Mouse (Mus musculus) MEL (cell line): Measurements from ENCODE around the gene Krtap28-13. TPM values are rescaled to one million over a fixed set of nuclear protein-coding genes. Genes with fewer than 3 reads are reported as not detected.

Experiments
- DNase-seq: peaks from one replicate; pipeline ENCODE4 v3.0.0; 2011; ENCODE audit warnings: low read depth, low spot score
- H3K27ac ChIP-seq: 2 replicates; pipeline ENCODE4 v1.5.1; 2012; ENCODE audit warnings: low read depth, mild to moderate bottlenecking, control low read depth, low read length, moderate library complexity; ENCODE audit not compliant: control insufficient read depth
- H3K27me3 ChIP-seq, 2 experiments: fragments of 150-350 bp in 1 of 2; sonication (generic) in 1 of 2; 2 replicates each; pipeline ENCODE4 v1.6.1; 2012; ENCODE audit warnings: low read length in 2 of 2, mild to moderate bottlenecking in 2 of 2, improper control_type of control experiment in 1 of 2, moderate library complexity in 1 of 2; ENCODE audit not compliant: insufficient read depth in 2 of 2, control insufficient read depth in 1 of 2
- H3K36me3 ChIP-seq, 2 experiments: 2 replicates each; pipeline ENCODE4 v1.6.1; 2012 to 2014; ENCODE audit warnings: low read length in 2 of 2, improper control_type of control experiment in 1 of 2, inconsistent platforms in 1 of 2, mild to moderate bottlenecking in 1 of 2; ENCODE audit not compliant: insufficient read depth in 2 of 2, control insufficient read depth in 1 of 2
- H3K4me1 ChIP-seq, 2 experiments: fragments of 150-350 bp in 1 of 2; sonication (generic) in 1 of 2; 2 replicates each; pipeline ENCODE4 v1.6.1; 2012; ENCODE audit warnings: low read length in 2 of 2, improper control_type of control experiment in 1 of 2, mild to moderate bottlenecking in 1 of 2; ENCODE audit not compliant: insufficient read depth in 2 of 2, control insufficient read depth in 1 of 2
- H3K4me3 ChIP-seq, 2 experiments: fragments of 150-350 bp in 1 of 2; sonication (generic) in 1 of 2; 2 replicates each; pipeline ENCODE4 v1.5.1; 2012; ENCODE audit warnings: low read depth in 2 of 2, low read length in 2 of 2, mild to moderate bottlenecking in 2 of 2, moderate library complexity in 2 of 2, control low read depth in 1 of 2, improper control_type of control experiment in 1 of 2; ENCODE audit not compliant: control insufficient read depth in 1 of 2, insufficient read depth in 1 of 2
- H3K79me2 ChIP-seq: 2 replicates; pipeline ENCODE4 v1.6.1; 2012; ENCODE audit warnings: mild to moderate bottlenecking, low read length, moderate library complexity; ENCODE audit not compliant: control insufficient read depth, poor library complexity, insufficient read depth
- H3K9ac ChIP-seq: 2 replicates; pipeline ENCODE4 v1.6.1; 2012; ENCODE audit warnings: low read depth, mild to moderate bottlenecking, control low read depth, low read length, moderate library complexity; ENCODE audit not compliant: control insufficient read depth, poor library complexity, severe bottlenecking
- H3K9me3 ChIP-seq: fragments of 150-350 bp; sonication (generic); replicated peaks from 2 replicates; pipeline ENCODE4 v1.6.1; 2012; ENCODE audit warnings: mild to moderate bottlenecking, low read length, improper control_type of control experiment, moderate library complexity; ENCODE audit not compliant: insufficient read depth
- CHD1 ChIP-seq: IDR thresholded peaks from 2 replicates; pipeline ENCODE4 v1.6.1; 2012; ENCODE audit warnings: low read depth, mild to moderate bottlenecking, inconsistent platforms, low read length, improper control_type of control experiment
- EP300 ChIP-seq, 2 experiments: IDR thresholded peaks; 2 replicates each; pipeline ENCODE4 v1.6.1; 2011; ENCODE audit warnings: improper control_type of control experiment in 2 of 2, low read length in 2 of 2, low read depth in 1 of 2, mild to moderate bottlenecking in 1 of 2
- ETS1 ChIP-seq: IDR thresholded peaks from 2 replicates; pipeline ENCODE4 v1.6.1; 2012; ENCODE audit warnings: low read depth, mild to moderate bottlenecking, inconsistent platforms, low read length, improper control_type of control experiment, moderate library complexity
- GABPA ChIP-seq: IDR thresholded peaks from 2 replicates; pipeline ENCODE4 v1.6.1; 2012; ENCODE audit warnings: low read depth, mild to moderate bottlenecking, inconsistent platforms, low read length, improper control_type of control experiment, moderate library complexity
- GATA1 ChIP-seq: IDR thresholded peaks from 2 replicates; pipeline ENCODE4 v1.6.1; 2011; ENCODE audit warnings: low read depth, low read length, improper control_type of control experiment
- JUND ChIP-seq: IDR thresholded peaks from 2 replicates; pipeline ENCODE4 v1.6.1; 2011; ENCODE audit warnings: low read depth, mild to moderate bottlenecking, improper control_type of control experiment, low read length
- KAT2A ChIP-seq: conservative IDR thresholded peaks from 2 replicates; pipeline ENCODE4 v1.6.1; 2012; ENCODE audit warnings: low read depth, low read length, improper control_type of control experiment, inconsistent platforms
- MAFK ChIP-seq: IDR thresholded peaks from 2 replicates; pipeline ENCODE4 v1.6.1; 2011; ENCODE audit warnings: low read depth, mild to moderate bottlenecking, low read length, improper control_type of control experiment, borderline replicate concordance
- MAZ ChIP-seq: IDR thresholded peaks from 2 replicates; pipeline ENCODE4 v1.6.1; 2012; ENCODE audit warnings: low read depth, mild to moderate bottlenecking, inconsistent platforms, low read length, improper control_type of control experiment
- POLR2A ChIP-seq, 2 experiments: IDR thresholded peaks; 2 replicates each; pipeline ENCODE4 v1.6.1; 2011 to 2012; ENCODE audit warnings: low read length in 2 of 2, mild to moderate bottlenecking in 2 of 2, control low read depth in 1 of 2, improper control_type of control experiment in 1 of 2, low read depth in 1 of 2, moderate library complexity in 1 of 2; ENCODE audit not compliant: control insufficient read depth in 1 of 2, insufficient read depth in 1 of 2, poor library complexity in 1 of 2
- POLR2AphosphoS5 ChIP-seq: IDR thresholded peaks from 2 replicates; pipeline ENCODE4 v1.6.1; 2012; ENCODE audit warnings: low read depth, borderline replicate concordance, mild to moderate bottlenecking, inconsistent platforms, low read length, moderate library complexity, mixed read lengths
- RAD21 ChIP-seq: IDR thresholded peaks from 2 replicates; pipeline ENCODE4 v1.6.1; 2011; ENCODE audit warnings: mild to moderate bottlenecking, low read depth, low read length, improper control_type of control experiment
- RCOR1 ChIP-seq: IDR thresholded peaks from 2 replicates; pipeline ENCODE4 v1.6.1; 2012; ENCODE audit warnings: low read depth, mild to moderate bottlenecking, inconsistent platforms, low read length, improper control_type of control experiment
- TAL1 ChIP-seq: IDR thresholded peaks from 2 replicates; pipeline ENCODE4 v1.6.1; 2012; ENCODE audit warnings: mild to moderate bottlenecking, inconsistent platforms, low read length, moderate library complexity, mixed read lengths
- TBP ChIP-seq: IDR thresholded peaks from 2 replicates; pipeline ENCODE4 v1.8.0; 2011; ENCODE audit warnings: low read depth, low read length, improper control_type of control experiment
- USF1 ChIP-seq: IDR thresholded peaks from 2 replicates; pipeline ENCODE4 v1.6.1; 2014; ENCODE audit warnings: low read depth, mild to moderate bottlenecking, inconsistent platforms, low read length, improper control_type of control experiment, moderate library complexity
- ZKSCAN1 ChIP-seq: IDR thresholded peaks from 2 replicates; pipeline ENCODE4 v1.6.1; 2012; ENCODE audit warnings: low read depth, mild to moderate bottlenecking, inconsistent platforms, low read length, improper control_type of control experiment, moderate library complexity
- polyA plus RNA-seq, 2 experiments: library from polyadenylated mRNA; stranded (reverse) in 1 of 2; unstranded in 1 of 2; fragments of >175 nt in 1 of 2; fragments of >200 nt in 1 of 2; gene quantifications; 2 replicates each; pipeline versions ENCODE4 v1.2.1 to v1.2.4; 2012; ENCODE audit warnings: low replicate concordance in 2 of 2, low read depth in 1 of 2; ENCODE audit not compliant: insufficient read length in 2 of 2, insufficient read depth in 1 of 2, missing spikeins in 1 of 2
- total RNA-seq: library from RNA; depleted of rRNA; stranded (reverse); fragments of 300-350 nt; gene quantifications from 2 replicates; pipeline ENCODE4 v1.2.3, GENCODE M21; 2012

Gene Krtap28-13
- total and polyA plus RNA-seq, 3 experiments = not detected

GRCm38 (mm10) chr1:83032508-83032907 is 28.2 kb upstream of the Krtap28-13 start:
- Histone ChIP-seq H3K4me3 (no peak overlapping the region), H3K27ac (no peak overlapping the region), H3K9ac (no peak overlapping the region), H3K79me2 (no peaks in the 10 kb centered on the region), H3K36me3 (no peaks in the 10 kb centered on the region), H3K9me3 (no peaks in the 10 kb centered on the region), H3K27me3 (no peaks in the 10 kb centered on the region), H3K4me1 (no peaks in the 10 kb centered on the region)
- no peak for TF ChIP-seq MAFK
- TF ChIP-seq ETS1 = no peak
- no peak for TF ChIP-seq POLR2A (IDR thresholded peaks at IDR 0.05; ENCODE audit: control insufficient read depth in 1 of 2, insufficient read depth in 1 of 2, low read depth in 1 of 2, low read length in 2 of 2, poor library complexity in 1 of 2)
- no peak for TF ChIP-seq TBP
- no peak for TF ChIP-seq POLR2AphosphoS5
- DNase-seq = no peak

GRCm38 (mm10) chr1:83034509-83034908 is 26.2 kb upstream of the Krtap28-13 start:
- DNase-seq = no peak
- no peak overlapping the region for H3K27ac ChIP-seq
- H3K27me3 ChIP-seq = no peaks in the 10 kb centered on the region
- H3K4me3 ChIP-seq = no peak overlapping the region
- H3K9me3 ChIP-seq = no peaks in the 10 kb centered on the region
- H3K9ac ChIP-seq = no peak overlapping the region
- no peaks in the 10 kb centered on the region for H3K36me3 ChIP-seq
- TF ChIP-seq KAT2A (no peak), USF1 (no peak), GATA1 (no peak), RCOR1 (no peak), RAD21 (no peak), ZKSCAN1 (no peak), GABPA (no peak), EP300 (IDR thresholded peaks at IDR 0.05; ENCODE audit: low read depth in 1 of 2, low read length in 2 of 2) (no peak), JUND (no peak), MAZ (no peak), CHD1 (no peak), ETS1 (no peak), TAL1 (no peak)
- H3K79me2 ChIP-seq = no peaks in the 10 kb centered on the region
- H3K4me1 ChIP-seq = no peaks in the 10 kb centered on the region
